Mouse (Mus musculus): ENCODE results near the gene Mab21l1.

Mab21l1 gene

DNA sequence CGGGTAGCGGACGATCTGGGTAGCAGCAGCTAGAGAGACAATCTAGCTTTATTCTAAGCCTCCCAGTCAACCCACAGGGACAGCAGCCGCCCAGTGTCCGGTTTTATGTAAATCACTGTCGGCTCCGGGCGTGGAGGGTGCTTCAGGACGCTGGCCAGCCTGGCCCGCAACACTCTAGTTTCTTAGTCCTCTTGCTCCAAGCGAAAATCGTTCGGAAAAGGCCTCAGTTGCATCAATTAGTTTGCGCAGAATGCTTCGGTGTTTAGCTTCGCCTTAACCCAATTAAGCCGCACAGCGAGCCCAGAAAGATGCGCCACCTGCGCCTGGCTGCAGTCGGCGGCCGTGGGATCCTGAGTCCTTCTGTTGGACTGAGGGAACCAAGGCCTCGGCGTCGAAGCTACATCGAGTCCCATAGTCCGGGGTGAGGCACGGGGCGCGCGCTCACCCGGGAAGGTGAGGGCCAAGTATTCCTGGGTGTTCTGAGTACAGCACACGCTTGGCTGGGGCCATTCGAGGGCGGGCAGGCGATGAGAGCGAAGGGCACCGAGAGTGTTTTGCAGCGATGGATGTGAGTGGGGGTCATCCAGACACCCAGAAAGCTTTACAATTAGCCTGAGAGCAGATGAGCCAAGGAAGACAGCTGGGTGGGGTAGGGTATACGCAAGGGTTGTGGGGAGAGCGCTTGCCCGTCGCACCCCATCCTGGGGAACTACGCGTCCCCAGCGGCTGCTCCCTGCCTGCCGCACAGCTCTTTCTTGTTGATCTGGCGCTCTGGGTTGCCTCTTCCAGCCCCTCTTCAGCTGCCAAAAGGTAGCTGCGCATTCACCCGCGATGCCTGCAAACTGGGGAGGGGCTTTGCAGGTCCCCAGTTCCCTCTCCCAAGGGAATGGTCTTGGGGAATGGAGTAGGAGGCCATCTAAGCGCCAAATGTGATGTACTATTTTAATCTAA, 1.9 kb upstream of the Mab21l1 start:
- DNase-seq: no peak

DNA sequence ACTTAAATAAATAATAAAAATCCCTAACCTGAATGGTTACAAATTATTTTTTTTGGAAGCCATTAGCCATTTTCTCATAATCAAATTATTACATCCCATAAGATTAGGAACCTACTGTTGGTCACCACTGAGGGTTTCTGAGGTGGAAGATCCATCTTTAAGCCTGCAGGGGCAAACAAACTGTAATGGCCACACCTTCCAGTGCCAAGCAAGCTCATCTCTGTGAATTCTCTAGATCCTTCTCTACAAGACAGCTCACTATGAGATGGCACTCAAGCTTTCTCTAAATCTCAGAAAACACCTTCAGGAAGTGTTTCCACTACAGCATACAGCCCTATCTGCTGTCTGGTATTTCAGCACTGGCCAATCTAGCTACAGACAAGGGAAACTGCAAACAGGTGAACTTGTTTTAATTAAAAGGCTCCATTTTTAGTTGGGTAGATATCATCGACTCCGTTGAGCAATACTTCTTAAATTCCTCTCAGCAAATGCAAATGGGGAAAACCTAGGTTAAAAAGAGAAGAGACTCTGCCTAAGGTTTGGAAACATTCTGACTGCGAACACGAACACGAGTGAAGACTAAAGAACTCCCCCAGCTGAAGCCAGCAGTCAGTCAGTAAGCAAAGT, 768 bp upstream of the Mab21l1 start:
- DNase-seq: no peak

DNA sequence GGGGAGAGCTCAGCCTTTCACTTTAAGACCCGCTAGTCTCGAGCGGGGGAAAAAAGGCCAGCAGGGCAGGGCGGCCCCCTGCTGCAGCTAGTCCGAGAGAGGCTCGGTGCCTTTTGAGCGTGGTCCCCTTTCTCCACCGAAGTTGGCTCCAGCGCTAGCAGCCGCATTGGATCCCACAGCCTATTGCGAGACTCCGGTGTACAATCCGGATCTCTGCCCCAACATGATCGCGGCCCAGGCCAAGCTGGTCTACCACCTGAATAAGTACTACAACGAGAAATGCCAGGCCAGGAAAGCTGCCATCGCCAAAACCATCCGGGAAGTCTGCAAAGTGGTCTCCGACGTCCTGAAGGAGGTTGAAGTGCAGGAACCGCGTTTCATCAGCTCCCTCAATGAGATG, 461 bp downstream of the Mab21l1 start:
- no peak for DNase-seq

DNA sequence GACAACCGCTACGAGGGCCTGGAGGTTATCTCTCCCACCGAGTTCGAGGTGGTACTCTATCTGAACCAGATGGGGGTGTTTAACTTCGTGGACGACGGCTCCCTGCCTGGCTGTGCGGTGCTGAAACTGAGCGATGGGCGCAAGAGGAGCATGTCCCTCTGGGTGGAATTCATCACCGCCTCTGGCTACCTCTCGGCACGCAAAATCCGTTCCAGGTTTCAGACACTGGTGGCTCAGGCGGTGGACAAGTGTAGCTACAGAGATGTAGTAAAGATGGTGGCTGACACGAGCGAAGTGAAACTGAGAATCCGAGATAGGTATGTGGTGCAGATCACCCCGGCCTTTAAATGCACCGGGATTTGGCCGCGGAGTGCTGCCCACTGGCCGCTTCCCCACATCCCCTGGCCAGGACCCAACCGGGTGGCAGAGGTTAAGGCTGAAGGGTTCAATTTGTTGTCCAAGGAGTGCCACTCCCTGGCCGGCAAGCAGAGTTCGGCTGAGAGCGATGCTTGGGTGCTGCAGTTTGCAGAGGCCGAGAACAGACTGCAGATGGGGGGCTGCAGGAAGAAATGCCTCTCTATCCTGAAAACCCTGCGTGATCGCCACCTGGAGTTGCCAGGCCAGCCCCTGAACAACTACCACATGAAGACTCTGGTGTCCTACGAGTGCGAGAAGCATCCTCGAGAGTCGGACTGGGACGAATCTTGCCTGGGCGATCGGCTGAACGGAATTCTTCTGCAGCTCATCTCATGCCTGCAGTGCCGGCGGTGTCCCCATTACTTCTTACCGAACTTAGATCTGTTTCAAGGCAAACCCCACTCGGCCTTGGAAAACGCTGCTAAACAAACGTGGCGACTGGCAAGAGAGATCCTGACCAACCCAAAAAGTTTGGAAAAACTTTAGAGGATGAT, 1.1 kb downstream of the Mab21l1 start:
- DNase-seq: no peak

DNA sequence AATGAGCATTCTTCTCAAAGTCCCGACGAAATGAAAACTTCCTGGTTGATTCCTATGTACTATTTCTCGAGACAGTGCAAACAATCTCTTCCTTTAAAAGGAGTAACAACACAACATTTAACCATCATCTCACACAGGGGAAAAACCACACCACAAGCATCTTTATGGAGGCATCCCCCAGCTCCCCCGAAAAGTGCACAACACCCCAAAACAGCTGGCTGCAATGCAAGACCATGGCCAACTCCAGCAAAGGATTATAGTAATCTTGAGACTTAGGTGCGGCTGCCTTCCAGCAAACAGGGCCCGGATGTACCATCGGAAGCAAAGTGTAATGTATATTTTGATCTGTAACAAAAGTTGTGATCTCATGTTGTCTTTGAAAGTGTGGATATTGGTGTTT, 1.8 kb downstream of the Mab21l1 start:
- DNase-seq: no peak

DNA sequence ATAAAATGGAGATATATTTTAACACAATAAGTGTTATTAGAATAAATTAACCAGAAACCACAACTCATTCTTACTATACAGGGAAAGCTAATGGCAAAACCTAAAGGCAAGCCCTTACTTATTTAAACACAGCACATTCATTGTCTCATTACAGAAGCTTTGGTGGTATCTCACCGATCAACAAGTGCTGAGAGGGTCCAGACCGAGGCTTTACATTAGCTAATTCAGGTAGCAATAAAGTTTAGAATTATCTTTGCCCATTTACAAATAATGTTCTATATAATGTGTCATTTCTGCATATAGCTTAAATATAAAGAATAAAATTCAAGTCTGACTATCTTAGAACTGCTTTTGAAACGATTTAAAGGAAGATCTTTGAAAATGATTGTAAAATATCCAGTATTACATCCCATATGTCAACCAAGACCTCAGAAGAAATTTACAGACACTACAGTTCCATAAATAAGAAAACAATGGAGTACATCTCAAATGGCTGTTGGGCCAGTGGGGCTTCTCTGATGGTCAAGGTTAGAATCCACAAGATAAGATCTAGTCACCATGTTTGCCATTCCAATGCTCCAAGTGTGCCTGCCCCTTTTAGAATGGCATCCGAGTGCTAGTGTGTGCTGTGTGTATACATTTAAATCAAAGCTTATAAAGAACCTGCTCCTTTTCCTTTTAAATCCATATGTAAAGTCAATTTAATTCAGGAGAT, 3.1 kb downstream of the Mab21l1 start:
- DNase-seq: no peak

DNA sequence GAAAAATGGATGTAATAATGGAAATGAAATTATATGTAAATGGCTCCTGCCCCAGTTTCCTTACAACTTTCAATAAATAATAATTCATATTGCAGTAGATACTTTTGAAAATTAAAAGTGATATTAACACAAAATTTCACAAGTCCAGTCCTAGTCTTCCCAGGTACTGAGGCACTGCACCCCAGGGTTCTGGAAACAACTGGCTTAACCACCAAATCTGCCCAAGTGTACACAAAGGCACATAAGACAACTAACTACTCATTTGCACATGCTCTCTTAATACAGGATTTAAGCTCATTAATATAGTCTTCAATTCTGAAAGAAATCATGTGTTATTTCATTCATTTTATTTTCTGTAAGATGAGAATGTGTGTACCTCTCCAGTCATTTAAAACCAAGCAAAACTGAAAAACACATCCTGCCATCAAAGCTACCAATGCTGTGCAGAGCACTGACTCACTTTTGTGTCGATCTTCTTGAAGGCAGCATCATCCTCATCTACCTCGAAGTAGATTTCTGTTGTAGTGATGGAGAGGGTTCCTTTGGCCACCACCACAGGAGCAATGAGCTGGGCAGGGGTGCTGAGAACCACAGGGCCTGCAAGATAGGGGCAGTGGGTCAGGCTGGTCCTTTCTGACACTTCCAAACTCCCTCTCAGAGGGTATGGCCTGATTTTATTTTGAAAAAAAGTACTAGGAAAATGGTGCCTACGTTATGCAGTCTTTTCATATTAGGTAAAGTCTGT, 3.8 kb downstream of the Mab21l1 start:
- no peak for DNase-seq

DNA sequence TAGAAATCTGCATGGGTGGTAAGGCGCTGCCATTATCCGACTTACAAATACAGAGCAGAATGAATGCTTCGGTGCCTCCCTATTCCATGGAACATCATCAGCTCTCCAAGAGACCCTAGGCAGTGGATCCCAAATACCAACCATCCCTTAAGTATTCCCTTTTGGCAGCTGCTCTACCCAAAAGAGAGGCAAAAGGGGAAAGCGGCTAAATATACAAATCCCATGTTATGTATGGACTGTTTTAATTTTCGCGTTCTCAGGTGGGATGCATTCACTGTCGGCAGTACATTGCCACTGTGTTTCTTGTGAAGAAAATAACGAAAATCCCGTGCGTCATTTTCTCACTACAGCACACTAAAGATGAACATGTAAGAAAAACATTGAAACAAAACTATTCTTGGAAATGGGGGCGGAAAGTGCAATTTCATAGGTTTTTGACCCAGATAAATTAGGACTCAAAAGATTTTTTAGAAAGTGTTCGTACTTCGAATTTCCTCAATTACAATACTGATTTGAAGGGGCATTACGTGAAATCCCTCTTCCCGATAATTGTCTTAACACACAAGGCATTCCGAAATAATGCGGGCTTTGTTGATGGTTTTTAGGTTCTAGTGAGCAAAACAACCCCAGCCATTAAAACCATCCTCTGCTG, 4.7 kb downstream of the Mab21l1 start:
- DNase-seq: no peak

DNA sequence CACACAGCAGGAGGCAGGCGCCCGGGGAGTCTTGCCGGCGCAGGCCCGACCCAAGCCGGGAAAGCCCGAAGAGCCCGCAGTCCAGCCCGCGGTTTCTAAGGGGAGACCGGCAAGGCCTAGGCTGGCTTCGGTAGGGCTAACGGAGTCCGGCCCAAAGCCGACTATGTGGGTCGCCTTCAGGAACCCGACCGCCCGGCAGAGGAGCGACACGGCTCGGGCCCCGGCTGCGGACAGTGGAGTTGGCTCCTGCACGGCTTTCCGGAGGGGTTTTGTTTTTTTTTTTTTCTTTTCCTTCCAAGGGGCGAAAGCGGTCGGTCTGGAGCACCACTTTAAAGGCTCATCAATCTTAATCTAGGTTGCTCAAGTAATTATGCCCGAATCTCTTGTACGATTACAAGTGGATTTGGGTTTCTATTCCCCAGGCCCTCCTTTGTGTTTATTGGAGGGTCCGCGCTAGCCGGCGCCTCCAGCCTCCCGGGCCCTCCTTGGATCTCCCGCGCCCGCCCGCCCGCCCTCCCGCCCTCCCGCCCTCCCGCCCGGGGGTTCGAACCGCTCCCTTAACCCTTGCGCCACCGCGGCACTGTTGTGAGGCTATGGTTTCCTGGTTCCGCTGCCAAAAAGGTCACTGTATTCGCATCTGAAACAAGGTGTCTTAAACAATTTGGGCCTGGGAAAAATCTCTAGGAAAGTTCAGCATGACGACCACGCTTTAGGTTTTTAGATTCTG, 5.3 kb downstream of the Mab21l1 start:
- no peak for DNase-seq

DNA sequence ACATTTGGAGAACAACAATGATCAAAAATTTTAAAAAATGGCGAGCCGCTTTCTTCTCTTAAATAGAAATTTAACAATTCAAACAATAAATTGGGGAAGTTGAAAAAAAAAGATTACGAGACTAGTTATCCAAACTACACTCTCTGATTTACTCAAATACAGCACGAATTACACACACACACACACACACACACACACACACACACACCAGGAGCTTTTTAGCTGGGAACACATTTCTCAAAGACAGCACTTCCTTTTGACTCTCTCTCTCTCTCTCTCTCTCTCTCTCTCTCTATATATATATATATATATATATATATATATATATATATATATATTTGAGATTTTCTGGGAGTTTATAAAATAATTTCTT, 5.9 kb downstream of the Mab21l1 start:
- no peak for DNase-seq

DNA sequence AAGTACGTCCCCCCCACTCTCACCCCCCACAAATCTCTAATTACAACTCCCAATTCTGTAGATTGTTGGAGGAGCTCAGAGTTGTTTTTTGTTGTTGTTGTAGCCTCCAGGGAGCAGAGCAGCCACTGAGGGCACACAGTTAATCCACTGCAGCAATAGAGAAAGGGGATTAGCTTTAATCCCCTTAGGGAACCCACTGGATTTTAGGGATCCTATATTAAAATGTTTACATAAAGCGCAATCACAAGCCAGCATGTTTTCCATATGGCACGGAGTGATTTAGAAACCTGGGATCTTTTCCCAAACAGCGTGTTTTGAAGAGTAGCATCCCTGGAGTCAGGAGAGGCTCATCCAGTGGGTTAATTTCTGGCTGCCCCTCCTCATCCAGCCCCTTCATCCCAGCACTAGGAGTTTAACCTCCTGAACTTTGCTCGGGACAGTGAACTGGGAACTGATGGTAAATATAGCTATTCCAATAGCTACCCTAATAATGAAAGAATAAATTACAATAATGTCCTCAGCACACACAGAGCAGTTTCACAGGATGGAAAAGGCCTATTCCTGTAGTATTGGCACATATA, 6.4 kb downstream of the Mab21l1 start:
- no peak for DNase-seq

DNA sequence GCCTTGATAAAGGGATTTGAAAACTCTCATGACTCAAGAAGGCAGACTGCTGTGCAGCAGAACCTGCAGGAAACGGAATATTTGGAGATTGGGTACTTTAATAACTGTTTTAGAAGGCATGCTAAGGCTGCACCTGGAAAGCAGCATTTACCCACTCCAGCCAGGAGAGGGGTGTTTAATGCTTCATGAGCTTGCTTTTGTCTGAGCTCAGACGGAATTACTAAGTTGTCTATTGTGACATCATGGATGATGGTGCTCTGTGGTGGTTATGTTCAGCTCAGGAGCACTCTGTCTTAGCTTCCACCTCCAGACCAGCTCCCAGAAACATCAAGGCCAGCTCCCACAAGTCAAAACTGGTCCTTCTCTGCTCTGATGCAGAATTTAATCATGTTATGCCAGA, 7.5 kb downstream of the Mab21l1 start:
- no peak for DNase-seq

DNA sequence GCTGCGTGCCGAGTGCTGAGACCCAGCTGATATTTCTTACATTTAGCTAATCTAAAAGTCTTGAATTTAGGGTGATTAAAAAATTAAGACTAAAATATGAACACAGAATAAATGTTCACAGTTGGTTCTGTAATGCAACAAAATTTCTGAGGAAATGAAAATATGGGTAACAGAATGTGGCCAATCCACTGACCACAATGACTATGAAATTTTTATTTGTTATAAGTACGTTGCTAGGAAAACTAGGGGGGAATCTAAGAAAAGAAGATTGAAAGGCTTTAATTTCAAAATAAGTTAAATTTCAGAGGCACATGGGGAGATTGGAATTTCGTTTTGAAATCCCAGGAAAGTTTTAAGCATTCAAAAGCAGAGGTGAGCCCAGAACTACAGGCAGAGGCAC, 8.3 kb downstream of the Mab21l1 start:
- no peak for DNase-seq

DNA sequence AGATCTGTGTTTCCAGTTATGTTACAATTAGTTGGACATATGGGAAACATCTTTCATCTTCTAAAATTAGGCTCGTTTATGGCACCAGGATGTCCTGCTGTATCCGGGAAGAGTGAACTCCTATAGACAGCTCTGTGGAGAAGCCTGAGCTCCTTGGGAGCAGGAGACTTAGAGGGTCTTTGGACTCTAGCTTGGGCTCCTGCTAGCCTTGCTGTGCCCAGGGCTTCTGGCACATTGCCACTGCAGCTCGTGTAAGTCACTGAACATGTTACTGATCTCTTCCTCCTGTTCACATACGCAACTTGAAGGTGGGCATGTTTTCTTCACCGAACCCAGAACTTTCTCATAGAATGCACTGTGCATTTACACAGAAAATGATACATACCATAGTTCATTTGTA, 9.9 kb downstream of the Mab21l1 start:
- DNase-seq: no peak

DNA sequence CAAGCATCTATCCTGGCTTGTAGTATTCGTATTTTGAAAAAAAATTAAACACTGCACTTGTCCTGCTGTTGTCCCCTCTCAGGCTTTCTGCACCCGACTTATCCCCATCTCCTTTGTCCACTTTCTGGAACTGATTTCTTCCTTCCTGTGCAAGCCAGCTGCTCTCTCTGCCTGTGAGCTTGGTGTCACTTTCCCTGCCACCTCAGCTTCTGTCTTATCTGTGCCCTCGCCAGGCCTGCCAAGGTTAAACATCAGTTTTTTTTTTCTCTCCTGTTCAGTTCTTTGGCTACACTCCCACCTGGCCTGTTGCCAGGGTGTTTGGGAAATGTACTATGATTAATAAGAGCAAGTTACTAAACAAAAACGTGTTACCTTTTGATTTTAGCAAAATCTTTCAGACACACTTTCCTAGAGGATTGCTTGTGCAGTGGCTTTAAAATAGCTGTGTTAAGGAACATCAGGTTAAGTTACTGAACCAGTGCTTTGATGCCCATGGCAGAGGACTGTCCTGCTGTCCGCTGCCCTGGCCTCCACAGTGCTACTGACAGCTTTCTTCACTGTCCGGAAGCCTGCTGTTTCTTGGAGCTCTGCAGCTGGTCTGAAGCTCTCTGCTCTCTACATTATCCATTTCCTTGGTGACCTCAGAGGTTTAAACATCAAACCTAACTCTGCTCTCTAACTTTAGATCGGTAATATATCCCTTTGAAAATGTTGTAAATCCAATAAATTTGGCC, 11.7 kb downstream of the Mab21l1 start:
- DNase-seq: no peak

DNA sequence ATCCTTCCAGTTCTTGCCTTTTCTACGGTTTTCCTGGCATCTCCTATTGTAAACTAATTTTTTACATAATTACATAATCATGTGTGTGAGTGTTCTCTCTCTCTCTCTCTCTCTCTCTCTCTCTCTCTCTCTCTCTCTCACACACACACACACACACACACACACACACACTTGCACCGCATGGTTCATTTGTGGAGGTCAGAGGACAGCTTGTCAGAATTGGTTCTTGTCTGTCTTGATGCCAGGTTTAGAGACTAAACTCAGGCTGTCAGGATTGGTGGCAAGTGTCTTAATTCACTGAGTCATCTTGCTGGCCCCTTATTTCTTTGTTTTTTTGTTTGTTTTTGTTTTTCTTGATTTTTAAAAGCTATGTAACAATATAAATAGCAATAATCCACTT, 12.5 kb downstream of the Mab21l1 start:
- no peak for DNase-seq

DNA sequence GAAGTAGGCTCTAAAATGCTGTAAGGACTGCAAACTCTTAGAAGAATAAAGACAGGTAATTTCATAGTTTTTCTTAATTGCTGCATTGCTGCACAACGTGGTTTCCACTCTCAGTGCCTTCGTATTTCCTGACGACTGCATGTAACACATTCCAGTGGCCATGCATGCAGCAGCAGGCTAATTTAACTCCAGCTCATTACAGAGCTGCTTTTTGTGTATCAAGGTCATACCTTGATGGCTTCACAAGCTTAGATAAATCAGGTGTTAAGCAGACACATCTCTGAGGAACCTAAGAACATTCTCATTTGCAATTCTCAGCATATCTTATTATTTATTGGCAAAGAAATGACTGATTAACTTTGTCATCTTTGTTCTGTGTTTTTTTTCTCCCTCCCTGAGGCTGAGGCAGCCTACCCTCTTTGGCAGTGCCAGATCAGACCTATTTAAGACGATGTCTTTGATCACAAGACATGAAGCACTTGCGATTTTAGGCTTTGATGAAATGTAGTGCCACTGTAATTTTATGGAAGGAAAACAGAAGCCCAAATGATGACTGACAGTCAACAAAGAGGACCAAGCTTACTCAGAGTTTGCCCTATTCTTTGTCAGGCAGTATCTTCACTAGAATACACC, 32.8 kb downstream of the Mab21l1 start:
- no peak for DNase-seq

DNA sequence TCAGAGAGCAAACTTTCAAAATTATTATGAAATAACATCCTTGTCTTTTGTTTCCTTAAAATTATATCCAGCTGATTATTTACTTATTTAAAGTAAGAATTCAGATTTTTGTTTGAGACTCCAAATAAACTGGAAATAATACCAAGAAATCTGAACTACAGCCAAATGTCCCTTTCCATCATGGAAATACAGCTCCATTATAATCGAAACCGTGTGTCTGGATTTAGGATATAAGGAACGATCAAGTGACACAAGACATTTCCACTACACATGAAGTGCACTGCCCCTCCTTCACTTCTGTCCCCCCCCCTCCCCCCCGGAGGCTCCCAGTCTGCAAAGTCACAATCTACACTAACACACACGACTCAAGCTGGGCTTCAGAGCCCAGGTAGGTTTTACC, 33.8 kb downstream of the Mab21l1 start:
- no peak for DNase-seq

All from layer of hippocampus, adult 9-11 months (tissue).